Mouse (Mus musculus) hindbrain, embryonic 12.5 days (tissue): Measurements from ENCODE around the gene Inpp5e. TPM values are rescaled to one million over a fixed set of nuclear protein-coding genes. Genes with fewer than 3 reads are reported as not detected.

Experiments
- ATAC-seq: fragments of 200-750 bp; cut with Nextera tagmentation; 2 replicates; pipeline ENCODE4 v1.8.0; 2017; ENCODE audit warnings: moderate TSS enrichment; ENCODE audit not compliant: low FRiP score
- H3K27ac ChIP-seq: fragments of 300-500 bp; sonication (generic); 2 replicates; pipeline ENCODE4 v1.5.1; 2016; ENCODE audit warnings: mild to moderate bottlenecking
- H3K27me3 ChIP-seq: fragments of 300-500 bp; sonication (generic); 2 replicates; pipeline ENCODE4 v1.6.1; 2016; ENCODE audit warnings: mild to moderate bottlenecking
- H3K36me3 ChIP-seq: fragments of 300-500 bp; sonication (generic); 2 replicates; pipeline ENCODE4 v1.6.1; 2016; ENCODE audit warnings: mild to moderate bottlenecking
- H3K4me1 ChIP-seq: fragments of 300-500 bp; sonication (generic); 2 replicates; pipeline ENCODE4 v1.6.1; 2016
- H3K4me2 ChIP-seq: fragments of 300-500 bp; sonication (generic); replicated peaks from 2 replicates; pipeline ENCODE4 v1.6.1; 2016; ENCODE audit warnings: mild to moderate bottlenecking
- H3K4me3 ChIP-seq: fragments of 300-500 bp; sonication (generic); 2 replicates; pipeline ENCODE4 v1.5.1; 2016; ENCODE audit warnings: mild to moderate bottlenecking
- H3K9ac ChIP-seq: fragments of 300-500 bp; sonication (generic); 2 replicates; pipeline ENCODE4 v1.6.1; 2016; ENCODE audit warnings: mild to moderate bottlenecking, moderate library complexity
- H3K9me3 ChIP-seq: fragments of 300-500 bp; sonication (generic); replicated peaks from 2 replicates; pipeline ENCODE4 v1.6.1; 2016; ENCODE audit warnings: mild to moderate bottlenecking
- WGBS: fragments of 180-500 bp; shearing (Covaris S2); methylation state at CpG from one replicate; pipeline ENCODE4 v1.1.7; 2016; 5-methylcytosine and 5-hydroxymethylcytosine counted together
- polyA plus RNA-seq: library from polyadenylated mRNA; unstranded; fragments of >200 nt; fragmentation: Nextera tagmentation; extraction: Ambion mirVana; gene quantifications from 2 replicates; pipeline ENCODE4 v1.2.1, GENCODE M21; 2016

Inpp5e gene
- polyA plus RNA-seq, 1 experiment from 2014 or later, result 31.4 TPM

GRCm38 (mm10) chr2:26441688-26442087, 32.7 kb upstream of the Inpp5e start:
- no peak overlapping the region for H3K27ac ChIP-seq
- no peaks in the 10 kb centered on the region for H3K27me3 ChIP-seq
- H3K9ac ChIP-seq, result no peak overlapping the region
- ATAC-seq, result no peak
- H3K36me3 ChIP-seq, result peaks cover 49% of the 10 kb centered on the region
- H3K4me2 ChIP-seq, result no peak overlapping the region
- H3K4me3 ChIP-seq, result no peak overlapping the region
- WGBS, result 90% methylated on average over 5 of the region's 5 CpGs
- no peaks in the 10 kb centered on the region for H3K9me3 ChIP-seq
- peaks cover 37% of the 10 kb centered on the region for H3K4me1 ChIP-seq

GRCm38 (mm10) chr2:26441261-26441660, 32.3 kb upstream of the Inpp5e start:
- Histone ChIP-seq H3K27me3 (no peaks in the 10 kb centered on the region), H3K4me2 (no peak overlapping the region), H3K9me3 (no peaks in the 10 kb centered on the region), H3K4me1 (peaks cover 32% of the 10 kb centered on the region), H3K4me3 (no peak overlapping the region), H3K36me3 (peaks cover 49% of the 10 kb centered on the region), H3K9ac (no peak overlapping the region), H3K27ac (no peak overlapping the region)
- 91% methylated on average over 4 of the region's 4 CpGs for WGBS
- no peak for ATAC-seq

GRCm38 (mm10) chr2:26439671-26440070, 30.7 kb upstream of the Inpp5e start:
- Histone ChIP-seq H3K36me3 (peaks cover 63% of the 10 kb centered on the region), H3K4me3 (no peak overlapping the region), H3K27me3 (no peaks in the 10 kb centered on the region), H3K27ac (no peak overlapping the region), H3K4me1 (peaks cover 29% of the 10 kb centered on the region), H3K9ac (no peak overlapping the region), H3K9me3 (no peaks in the 10 kb centered on the region), H3K4me2 (no peak overlapping the region)
- no peak for ATAC-seq
- WGBS, result 94% methylated on average over 6 of the region's 6 CpGs

- H3K9me3 ChIP-seq, result no peaks in the 10 kb centered on the region
- H3K36me3 ChIP-seq, result peaks cover 71% of the 10 kb centered on the region
- no peak overlapping the region for H3K9ac ChIP-seq
- H3K4me2 ChIP-seq, result no peak overlapping the region
- H3K4me3 ChIP-seq, result no peak overlapping the region
- no peak overlapping the region for H3K27ac ChIP-seq
- no peaks in the 10 kb centered on the region for H3K27me3 ChIP-seq
- 88% methylated on average over 7 of the region's 7 CpGs for WGBS
- peaks cover 19% of the 10 kb centered on the region for H3K4me1 ChIP-seq
- ATAC-seq, result no peak
Observed at GRCm38 (mm10) chr2:26438373-26438772, 29.4 kb upstream of the Inpp5e start.

- ATAC-seq, result no peak
- peaks cover 81% of the 10 kb centered on the region for H3K36me3 ChIP-seq
- no peaks in the 10 kb centered on the region for H3K9me3 ChIP-seq
- peak overlapping the region; percentile 27; the same call in 1 of the 2 replicates for H3K9ac ChIP-seq
- WGBS, result 88% methylated on average over 4 of the region's 4 CpGs
- no peaks in the 10 kb centered on the region for H3K27me3 ChIP-seq
- H3K4me1 ChIP-seq, result peaks cover 15% of the 10 kb centered on the region
- H3K4me2 ChIP-seq, result no peak overlapping the region
- no peak overlapping the region for H3K27ac ChIP-seq
- no peak overlapping the region for H3K4me3 ChIP-seq
Observed at GRCm38 (mm10) chr2:26437221-26437620, 28.2 kb upstream of the Inpp5e start.

- H3K4me1 ChIP-seq, result peaks cover 15% of the 10 kb centered on the region
- H3K4me3 ChIP-seq, result no peak overlapping the region
- H3K27ac ChIP-seq, result no peak overlapping the region
- H3K9me3 ChIP-seq, result no peaks in the 10 kb centered on the region
- 92% methylated on average over 7 of the region's 7 CpGs for WGBS
- ATAC-seq, result no peak
- no peaks in the 10 kb centered on the region for H3K27me3 ChIP-seq
- peaks cover 75% of the 10 kb centered on the region for H3K36me3 ChIP-seq
- no peak overlapping the region for H3K9ac ChIP-seq
- H3K4me2 ChIP-seq, result no peak overlapping the region
Observed at GRCm38 (mm10) chr2:26434791-26435572, 26.0 kb upstream of the Inpp5e start.

GRCm38 (mm10) chr2:26429851-26430250, 20.8 kb upstream of the Inpp5e start:
- no peak overlapping the region for H3K4me2 ChIP-seq
- H3K36me3 ChIP-seq, result peaks cover 83% of the 10 kb centered on the region
- H3K4me3 ChIP-seq, result no peak overlapping the region
- 91% methylated on average over 5 of the region's 5 CpGs for WGBS
- H3K9me3 ChIP-seq, result no peaks in the 10 kb centered on the region
- H3K27me3 ChIP-seq, result no peaks in the 10 kb centered on the region
- no peak overlapping the region for H3K27ac ChIP-seq
- peaks cover 3% of the 10 kb centered on the region; the same call in 1 of the 2 replicates for H3K4me1 ChIP-seq
- no peak for ATAC-seq
- no peak overlapping the region for H3K9ac ChIP-seq

GRCm38 (mm10) chr2:26424541-26424940, 15.5 kb upstream of the Inpp5e start:
- H3K4me3 ChIP-seq, result no peak overlapping the region
- no peak overlapping the region for H3K9ac ChIP-seq
- no peak overlapping the region for H3K4me2 ChIP-seq
- no peaks in the 10 kb centered on the region for H3K27me3 ChIP-seq
- 95% methylated on average over 2 of the region's 2 CpGs for WGBS
- no peaks in the 10 kb centered on the region for H3K4me1 ChIP-seq
- H3K36me3 ChIP-seq, result peaks cover 97% of the 10 kb centered on the region
- ATAC-seq, result no peak
- H3K27ac ChIP-seq, result no peak overlapping the region
- H3K9me3 ChIP-seq, result no peaks in the 10 kb centered on the region

- ATAC-seq, result no peak
- Histone ChIP-seq H3K36me3 (peaks cover 96% of the 10 kb centered on the region), H3K27me3 (no peaks in the 10 kb centered on the region), H3K4me2 (no peak overlapping the region), H3K4me3 (no peak overlapping the region), H3K27ac (no peak overlapping the region), H3K9ac (no peak overlapping the region), H3K9me3 (no peaks in the 10 kb centered on the region), H3K4me1 (no peaks in the 10 kb centered on the region)
- WGBS, result 95% methylated on average over 1 of the region's 1 CpGs
Observed at GRCm38 (mm10) chr2:26423086-26423485, 14.1 kb upstream of the Inpp5e start.

- Histone ChIP-seq H3K36me3 (peaks cover 92% of the 10 kb centered on the region), H3K9ac (no peak overlapping the region), H3K4me3 (no peak overlapping the region), H3K9me3 (no peaks in the 10 kb centered on the region), H3K27me3 (no peaks in the 10 kb centered on the region), H3K27ac (no peak overlapping the region), H3K4me2 (no peak overlapping the region), H3K4me1 (no peaks in the 10 kb centered on the region)
- ATAC-seq, result no peak
- 96% methylated on average over 2 of the region's 2 CpGs for WGBS
Observed at GRCm38 (mm10) chr2:26421969-26422368, 13.0 kb upstream of the Inpp5e start.

- H3K9ac ChIP-seq, result no peak overlapping the region
- H3K4me1 ChIP-seq, result no peaks in the 10 kb centered on the region
- no peaks in the 10 kb centered on the region for H3K27me3 ChIP-seq
- WGBS, result 86% methylated on average over 1 of the region's 1 CpGs
- H3K4me3 ChIP-seq, result no peak overlapping the region
- no peak for ATAC-seq
- no peak overlapping the region for H3K27ac ChIP-seq
- no peaks in the 10 kb centered on the region for H3K9me3 ChIP-seq
- H3K4me2 ChIP-seq, result no peak overlapping the region
- peaks cover 91% of the 10 kb centered on the region for H3K36me3 ChIP-seq
Observed at GRCm38 (mm10) chr2:26418120-26418519, 9.1 kb upstream of the Inpp5e start.

- H3K4me1 ChIP-seq, result no peaks in the 10 kb centered on the region
- H3K9me3 ChIP-seq, result no peaks in the 10 kb centered on the region
- H3K27ac ChIP-seq, result no peak overlapping the region
- peaks cover 91% of the 10 kb centered on the region for H3K36me3 ChIP-seq
- no peak overlapping the region for H3K4me2 ChIP-seq
- H3K27me3 ChIP-seq, result no peaks in the 10 kb centered on the region
- H3K9ac ChIP-seq, result no peak overlapping the region
- H3K4me3 ChIP-seq, result no peak overlapping the region
- ATAC-seq, result no peak
Observed at GRCm38 (mm10) chr2:26417066-26417465, 8.1 kb upstream of the Inpp5e start.

GRCm38 (mm10) chr2:26410931-26411411, 2.0 kb upstream of the Inpp5e start:
- no peaks in the 10 kb centered on the region for H3K27me3 ChIP-seq
- no peaks in the 10 kb centered on the region for H3K9me3 ChIP-seq
- H3K9ac ChIP-seq, result no peak overlapping the region
- H3K27ac ChIP-seq, result no peak overlapping the region
- no peak for ATAC-seq
- H3K36me3 ChIP-seq, result peaks cover 69% of the 10 kb centered on the region
- no peak overlapping the region for H3K4me2 ChIP-seq
- 73% methylated on average over 5 of the region's 5 CpGs for WGBS
- H3K4me3 ChIP-seq, result no peak overlapping the region
- H3K4me1 ChIP-seq, result peaks cover 26% of the 10 kb centered on the region
